Mouse (Mus musculus) lung, postnatal 0 days (tissue): ENCODE results near the gene Aktip. TPM values are rescaled to one million over a fixed set of nuclear protein-coding genes. Genes with fewer than 3 reads are reported as not detected.

Experiments used
- ATAC-seq: fragments of 200-750 bp; cut with Nextera tagmentation; 2 replicates; pipeline ENCODE4 v1.8.0; 2017; ENCODE audit warnings: moderate library complexity
- DNase-seq: peaks from one replicate; pipeline ENCODE4 v3.0.0-alpha.2; 2016; ENCODE audit warnings: low spot score
- H3K27ac ChIP-seq: fragments of 300-500 bp; sonication (generic); 2 replicates; pipeline ENCODE4 v1.5.1; 2014; ENCODE audit warnings: antibody characterized with exemption, mild to moderate bottlenecking, low read length, mixed read lengths
- H3K27me3 ChIP-seq: fragments of 300-500 bp; sonication (generic); replicated peaks from 2 replicates; pipeline ENCODE4 v1.6.1; 2014; ENCODE audit warnings: low read length, mixed read lengths; ENCODE audit not compliant: insufficient read depth
- H3K36me3 ChIP-seq: fragments of 300-500 bp; sonication (generic); 2 replicates; pipeline ENCODE4 v1.6.1; 2014; ENCODE audit warnings: low read length, mixed read lengths; ENCODE audit not compliant: insufficient read depth
- H3K4me1 ChIP-seq: fragments of 300-500 bp; sonication (generic); 2 replicates; pipeline ENCODE4 v1.6.1; 2014; ENCODE audit warnings: antibody characterized with exemption, low read depth, low read length, mixed read lengths; ENCODE audit not compliant: insufficient read depth
- H3K4me2 ChIP-seq: fragments of 300-500 bp; sonication (generic); replicated peaks from 2 replicates; pipeline ENCODE4 v1.6.1; 2014; ENCODE audit warnings: low read depth, mild to moderate bottlenecking, low read length, moderate library complexity, mixed read lengths
- H3K4me3 ChIP-seq: fragments of 300-500 bp; sonication (generic); 2 replicates; pipeline ENCODE4 v1.5.1; 2014; ENCODE audit warnings: low read depth, low read length
- H3K9ac ChIP-seq: fragments of 300-500 bp; sonication (generic); replicated peaks from 2 replicates; pipeline ENCODE4 v1.6.1; 2014; ENCODE audit warnings: low read depth, mild to moderate bottlenecking
- H3K9me3 ChIP-seq: fragments of 300-500 bp; sonication (generic); 2 replicates; pipeline ENCODE4 v1.6.1; 2016; ENCODE audit warnings: low read length, mixed read lengths
- CTCF ChIP-seq: IDR thresholded peaks from 2 replicates; pipeline ENCODE4 v1.5.1; 2016; ENCODE audit warnings: antibody characterized with exemption, mild to moderate bottlenecking
- EP300 ChIP-seq: IDR thresholded peaks from 2 replicates; pipeline ENCODE4 v1.6.1; 2016; ENCODE audit warnings: antibody characterized with exemption, mild to moderate bottlenecking, control low read depth
- WGBS: fragments of 180-500 bp; shearing (Covaris S2); extraction: QIAGEN DNeasy Blood & Tissue Kit; methylation state at CpG from one replicate; pipeline ENCODE4 v1.1.7; 2014; 5-methylcytosine and 5-hydroxymethylcytosine counted together
- polyA plus RNA-seq: library from polyadenylated mRNA; unstranded; fragments of >200 nt; fragmentation: Nextera tagmentation; extraction: Ambion mirVana; gene quantifications from 2 replicates; pipeline ENCODE4 v1.2.1, GENCODE M21; 2015

The Aktip gene
- polyA plus RNA-seq, 1 experiment from 2014 or later: 65.6 TPM

DNA sequence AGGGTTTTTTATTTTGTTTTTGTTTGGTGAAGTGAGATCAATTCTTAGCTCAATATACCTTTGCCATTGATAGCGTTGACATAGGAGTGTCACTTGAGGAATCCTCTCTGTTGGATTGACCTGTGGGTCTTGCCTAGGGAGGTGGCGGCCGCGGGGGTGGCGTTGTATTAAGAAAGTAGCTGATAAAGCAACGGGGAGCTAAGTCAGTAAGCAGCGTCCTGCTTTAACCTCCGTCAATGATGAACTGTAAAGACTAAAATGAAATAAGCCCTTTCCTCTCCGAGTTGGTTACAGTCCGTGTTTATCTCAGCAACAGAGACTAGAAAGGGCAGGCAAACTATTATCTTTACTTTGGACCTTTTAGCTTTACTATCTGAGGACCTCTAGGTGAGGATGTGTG, 130.4 kb downstream of the Aktip start:
- peak overlapping the region; percentile 83 for H3K4me3 ChIP-seq
- H3K27me3 ChIP-seq: no peaks in the 10 kb centered on the region
- 0 out of 2 replicates have a peak overlapping the region, but pooled peaks have one; percentile 8 for H3K9ac ChIP-seq
- H3K36me3 ChIP-seq: no peaks in the 10 kb centered on the region
- H3K4me2 ChIP-seq: peak overlapping the region; percentile 74
- no peak for TF ChIP-seq EP300
- no peak for TF ChIP-seq CTCF
- DNase-seq: no peak
- H3K9me3 ChIP-seq: no peaks in the 10 kb centered on the region
- no peak overlapping the region for H3K27ac ChIP-seq
- 0 out of 2 replicates have a peak, but pooled peaks cover 4% of the 10 kb centered on the region for H3K4me1 ChIP-seq
- 9% methylated on average over 10 of the region's 10 CpGs for WGBS
- 0 out of 2 replicates have a peak, but pooled peaks have one; percentile 0 for ATAC-seq

DNA sequence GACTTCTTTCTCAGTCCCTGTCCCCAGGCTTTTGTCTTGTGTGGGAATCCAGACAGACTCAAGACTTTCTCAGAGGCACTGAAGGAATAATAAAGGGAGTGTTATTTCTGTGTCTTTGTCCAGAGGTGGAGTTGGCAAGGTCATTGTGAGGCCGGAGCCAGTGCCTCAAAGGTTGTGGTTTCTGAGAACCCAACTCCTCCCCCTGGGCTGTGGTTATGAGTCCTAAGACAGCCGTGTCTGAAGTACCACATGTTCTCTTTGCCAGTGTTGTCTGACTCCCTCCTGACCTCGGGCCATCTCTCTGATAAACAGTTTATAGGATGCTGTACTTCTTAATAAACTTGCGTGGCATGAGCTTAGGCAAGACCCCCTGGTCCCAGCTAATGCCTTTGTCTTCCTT, 134.6 kb downstream of the Aktip start:
- H3K27me3 ChIP-seq: no peaks in the 10 kb centered on the region
- no peak overlapping the region for H3K27ac ChIP-seq
- H3K4me1 ChIP-seq: no peaks in the 10 kb centered on the region
- no peaks in the 10 kb centered on the region for H3K9me3 ChIP-seq
- 44% methylated on average over 4 of the region's 4 CpGs for WGBS
- no peak overlapping the region for H3K4me3 ChIP-seq
- H3K9ac ChIP-seq: no peak overlapping the region
- H3K36me3 ChIP-seq: no peaks in the 10 kb centered on the region
- no peak for ATAC-seq
- DNase-seq: no peak
- no peak overlapping the region for H3K4me2 ChIP-seq
- TF ChIP-seq EP300 (no peak), CTCF (no peak)

Other genes with a start within 250 kb of the Aktip start
- gene Rbl2, start 129.9 kb downstream of the Aktip start, polyA plus RNA-seq: 13.7 and 13.8 TPM in 2 replicates
- 6.0 and 8.0 TPM in 2 replicates for gene Rpgrip1l, start 113.3 kb upstream of the Aktip start, polyA plus RNA-seq
- 29.8 and 31.9 TPM in 2 replicates for gene Fto, start 113.5 kb upstream of the Aktip start, polyA plus RNA-seq